Mouse (Mus musculus): ENCODE data around the gene Sfi1.
"Not testable (repeated sequence)": the region's sequence is repeated elsewhere in the genome, so short reads cannot be mapped to it uniquely, and the experiment has no call there.

Sfi1 gene

GRCm38 (mm10) chr11:3156991-3157390, 36.3 kb downstream of the Sfi1 start:
- not testable (repeated sequence) for H3K9me3 ChIP-seq (ENCODE audit: low read length); H3K4me1 ChIP-seq (replicated peaks; ENCODE audit: low read depth, low read length); H3K36me3 ChIP-seq (ENCODE audit: insufficient read depth, low read length); H3K4me3 ChIP-seq (replicated peaks; ENCODE audit: low read length); H3K27me3 ChIP-seq (ENCODE audit: insufficient read depth, low read length)

GRCm38 (mm10) chr11:3153666-3154397, 39.4 kb downstream of the Sfi1 start:
- H3K9me3 ChIP-seq (ENCODE audit: low read length); H3K27me3 ChIP-seq (ENCODE audit: insufficient read depth, low read length); H3K4me3 ChIP-seq (replicated peaks; ENCODE audit: low read length); H3K36me3 ChIP-seq (ENCODE audit: insufficient read depth, low read length); H3K4me1 ChIP-seq (replicated peaks; ENCODE audit: low read depth, low read length): not testable (repeated sequence)

- not testable (repeated sequence) for H3K36me3 ChIP-seq (ENCODE audit: insufficient read depth, low read length); H3K4me3 ChIP-seq (replicated peaks; ENCODE audit: low read length); H3K9me3 ChIP-seq (ENCODE audit: low read length); H3K27me3 ChIP-seq (ENCODE audit: insufficient read depth, low read length)
- H3K4me1 ChIP-seq (replicated peaks; ENCODE audit: low read depth, low read length): peaks cover 13% of the 10 kb centered on the region
Observed at GRCm38 (mm10) chr11:3151358-3151757, 41.9 kb downstream of the Sfi1 start.

- not testable (repeated sequence) for H3K4me3 ChIP-seq (replicated peaks; ENCODE audit: low read length); H3K27me3 ChIP-seq (ENCODE audit: insufficient read depth, low read length); H3K9me3 ChIP-seq (ENCODE audit: low read length); H3K36me3 ChIP-seq (ENCODE audit: insufficient read depth, low read length)
- peaks cover 16% of the 10 kb centered on the region for H3K4me1 ChIP-seq (replicated peaks; ENCODE audit: low read depth, low read length)
Observed at GRCm38 (mm10) chr11:3150677-3151003, 42.6 kb downstream of the Sfi1 start.

GRCm38 (mm10) chr11:3150003-3150676, 43.1 kb downstream of the Sfi1 start:
- H3K9me3 ChIP-seq (ENCODE audit: low read length); H3K27me3 ChIP-seq (ENCODE audit: insufficient read depth, low read length); H3K4me3 ChIP-seq (replicated peaks; ENCODE audit: low read length); H3K36me3 ChIP-seq (ENCODE audit: insufficient read depth, low read length): not testable (repeated sequence)
- H3K4me1 ChIP-seq (replicated peaks; ENCODE audit: low read depth, low read length): peaks cover 19% of the 10 kb centered on the region

GRCm38 (mm10) chr11:3149471-3149870, 43.8 kb downstream of the Sfi1 start:
- H3K27me3 ChIP-seq (ENCODE audit: insufficient read depth, low read length); H3K9me3 ChIP-seq (ENCODE audit: low read length); H3K4me3 ChIP-seq (replicated peaks; ENCODE audit: low read length); H3K36me3 ChIP-seq (ENCODE audit: insufficient read depth, low read length): not testable (repeated sequence)
- peaks cover 25% of the 10 kb centered on the region for H3K4me1 ChIP-seq (replicated peaks; ENCODE audit: low read depth, low read length)

- peaks cover 36% of the 10 kb centered on the region for H3K4me1 ChIP-seq (replicated peaks; ENCODE audit: low read depth, low read length)
- H3K9me3 ChIP-seq (ENCODE audit: low read length); H3K4me3 ChIP-seq (replicated peaks; ENCODE audit: low read length); H3K36me3 ChIP-seq (ENCODE audit: insufficient read depth, low read length); H3K27me3 ChIP-seq (ENCODE audit: insufficient read depth, low read length): not testable (repeated sequence)
Observed at GRCm38 (mm10) chr11:3146806-3147205, 46.5 kb downstream of the Sfi1 start.

- H3K4me1 ChIP-seq (replicated peaks; ENCODE audit: low read depth, low read length): peaks cover 36% of the 10 kb centered on the region
Observed at GRCm38 (mm10) chr11:3145359-3146165, 47.7 kb downstream of the Sfi1 start.

GRCm38 (mm10) chr11:3143984-3144383, 49.3 kb downstream of the Sfi1 start:
- H3K4me1 ChIP-seq (replicated peaks; ENCODE audit: low read depth, low read length): peaks cover 33% of the 10 kb centered on the region
- not testable (repeated sequence) for H3K27me3 ChIP-seq (ENCODE audit: insufficient read depth, low read length); H3K36me3 ChIP-seq (ENCODE audit: insufficient read depth, low read length); H3K9me3 ChIP-seq (ENCODE audit: low read length); H3K4me3 ChIP-seq (replicated peaks; ENCODE audit: low read length)

More at GRCm38 (mm10) chr11:3145359-3146165, 47.7 kb downstream of the Sfi1 start:
- H3K9me3 ChIP-seq (ENCODE audit: low read length); H3K27me3 ChIP-seq (ENCODE audit: insufficient read depth, low read length); H3K36me3 ChIP-seq (ENCODE audit: insufficient read depth, low read length); H3K4me3 ChIP-seq (replicated peaks; ENCODE audit: low read length): not testable (repeated sequence)
- TF ChIP-seq NANOG (IDR thresholded peaks at IDR 0.05; ENCODE audit: borderline replicate concordance, low read length): peak; percentile 96

GRCm38 (mm10) chr11:3142413-3142812, 50.9 kb downstream of the Sfi1 start:
- not testable (repeated sequence) for H3K9me3 ChIP-seq (ENCODE audit: low read length); H3K4me3 ChIP-seq (replicated peaks; ENCODE audit: low read length); H3K36me3 ChIP-seq (ENCODE audit: insufficient read depth, low read length); H3K27me3 ChIP-seq (ENCODE audit: insufficient read depth, low read length)
- peaks cover 32% of the 10 kb centered on the region for H3K4me1 ChIP-seq (replicated peaks; ENCODE audit: low read depth, low read length)

GRCm38 (mm10) chr11:3140967-3141535, 52.2 kb downstream of the Sfi1 start:
- not testable (repeated sequence) for H3K36me3 ChIP-seq (ENCODE audit: insufficient read depth, low read length); H3K9me3 ChIP-seq (ENCODE audit: low read length); H3K4me3 ChIP-seq (replicated peaks; ENCODE audit: low read length); H3K27me3 ChIP-seq (ENCODE audit: insufficient read depth, low read length)
- peaks cover 23% of the 10 kb centered on the region for H3K4me1 ChIP-seq (replicated peaks; ENCODE audit: low read depth, low read length)

- H3K27me3 ChIP-seq (ENCODE audit: insufficient read depth, low read length); H3K36me3 ChIP-seq (ENCODE audit: insufficient read depth, low read length); H3K9me3 ChIP-seq (ENCODE audit: low read length); H3K4me3 ChIP-seq (replicated peaks; ENCODE audit: low read length); H3K4me1 ChIP-seq (replicated peaks; ENCODE audit: low read depth, low read length): not testable (repeated sequence)
Observed at GRCm38 (mm10) chr11:3138323-3138722, 54.9 kb downstream of the Sfi1 start.

- H3K27me3 ChIP-seq (ENCODE audit: insufficient read depth, low read length); H3K36me3 ChIP-seq (ENCODE audit: insufficient read depth, low read length); H3K9me3 ChIP-seq (ENCODE audit: low read length); H3K4me3 ChIP-seq (replicated peaks; ENCODE audit: low read length); H3K4me1 ChIP-seq (replicated peaks; ENCODE audit: low read depth, low read length): not testable (repeated sequence)
Observed at GRCm38 (mm10) chr11:3137279-3137678, 56.0 kb downstream of the Sfi1 start.

- H3K4me3 ChIP-seq (replicated peaks; ENCODE audit: low read length); H3K36me3 ChIP-seq (ENCODE audit: insufficient read depth, low read length); H3K4me1 ChIP-seq (replicated peaks; ENCODE audit: low read depth, low read length); H3K27me3 ChIP-seq (ENCODE audit: insufficient read depth, low read length); H3K9me3 ChIP-seq (ENCODE audit: low read length): not testable (repeated sequence)
Observed at GRCm38 (mm10) chr11:3135956-3136355, 57.3 kb downstream of the Sfi1 start.
